Mouse (Mus musculus) midbrain, postnatal 0 days (tissue): Measurements from ENCODE around the gene Mns1. TPM values are rescaled to one million over a fixed set of nuclear protein-coding genes. Genes with fewer than 3 reads are reported as not detected.

ENCODE experiments used
- ATAC-seq: fragments of 200-750 bp; cut with Nextera tagmentation; 2 replicates; pipeline ENCODE4 v1.8.0; 2017; ENCODE audit warnings: moderate number of reproducible peaks, mild to moderate bottlenecking, moderate TSS enrichment, moderate library complexity; ENCODE audit not compliant: low FRiP score
- DNase-seq: peaks from one replicate; pipeline ENCODE4 v3.0.0-alpha.2; 2015; ENCODE audit warnings: low spot score
- H3K27ac ChIP-seq: fragments of 300-500 bp; sonication (generic); 2 replicates; pipeline ENCODE4 v1.5.1; 2014; ENCODE audit warnings: low read depth, mild to moderate bottlenecking, low read length, mixed read lengths
- H3K27me3 ChIP-seq: fragments of 300-500 bp; sonication (generic); 2 replicates; pipeline ENCODE4 v1.6.1; 2014; ENCODE audit warnings: low read length, control low read depth, mixed read lengths; ENCODE audit not compliant: insufficient read depth
- H3K36me3 ChIP-seq: fragments of 300-500 bp; sonication (generic); 2 replicates; pipeline ENCODE4 v1.6.1; 2014; ENCODE audit warnings: low read length, control low read depth, mixed read lengths; ENCODE audit not compliant: insufficient read depth
- H3K4me1 ChIP-seq: fragments of 300-500 bp; sonication (generic); 2 replicates; pipeline ENCODE4 v1.6.1; 2014; ENCODE audit warnings: mild to moderate bottlenecking, control low read depth, antibody characterized with exemption, low read length, mixed read lengths; ENCODE audit not compliant: insufficient read depth
- H3K4me2 ChIP-seq: fragments of 300-500 bp; sonication (generic); 2 replicates; pipeline ENCODE4 v1.6.1; 2014; ENCODE audit warnings: low read depth, mild to moderate bottlenecking, low read length, mixed read lengths; ENCODE audit not compliant: poor library complexity, severe bottlenecking
- H3K4me3 ChIP-seq: fragments of 300-500 bp; sonication (generic); 2 replicates; pipeline ENCODE4 v1.5.1; 2014; ENCODE audit warnings: low read depth, mild to moderate bottlenecking, low read length, moderate library complexity
- H3K9ac ChIP-seq: fragments of 300-500 bp; sonication (generic); replicated peaks from 2 replicates; pipeline ENCODE4 v1.6.1; 2014; ENCODE audit warnings: mild to moderate bottlenecking, low read length, moderate library complexity, mixed read lengths; ENCODE audit not compliant: poor library complexity, severe bottlenecking
- H3K9me3 ChIP-seq: fragments of 300-500 bp; sonication (generic); 2 replicates; pipeline ENCODE4 v1.6.1; 2016; ENCODE audit warnings: low read length, control low read depth
- CTCF ChIP-seq: IDR thresholded peaks from 2 replicates; pipeline ENCODE4 v1.5.1; 2016; ENCODE audit warnings: antibody characterized with exemption, mild to moderate bottlenecking
- WGBS: fragments of 180-500 bp; shearing (Covaris S2); extraction: QIAGEN DNeasy Blood & Tissue Kit; methylation state at CpG from one replicate; pipeline ENCODE4 v1.1.7; 2014; 5-methylcytosine and 5-hydroxymethylcytosine counted together
- polyA plus RNA-seq: library from polyadenylated mRNA; unstranded; fragments of >200 nt; fragmentation: Nextera tagmentation; extraction: Ambion mirVana; gene quantifications from 2 replicates; pipeline ENCODE4 v1.2.1, GENCODE M21; 2015
- total RNA-seq: library from RNA; depleted of rRNA; stranded (reverse); fragments of >200 nt; gene quantifications from 2 replicates; pipeline ENCODE4 v1.2.3, GENCODE M21; 2014

Gene Mns1
- total and polyA plus RNA-seq, 2 experiments from 2014 or later, result 3.1 TPM

- ATAC-seq, result no peak
- H3K36me3 ChIP-seq, result no peaks in the 10 kb centered on the region
- H3K27me3 ChIP-seq, result no peaks in the 10 kb centered on the region
- no peak overlapping the region for H3K27ac ChIP-seq
- no peak overlapping the region for H3K9ac ChIP-seq
- no peak for TF ChIP-seq CTCF
- H3K4me3 ChIP-seq, result no peak overlapping the region
- no peaks in the 10 kb centered on the region for H3K4me1 ChIP-seq
- 56% methylated on average over 9 of the region's 9 CpGs for WGBS
- H3K9me3 ChIP-seq, result no peaks in the 10 kb centered on the region
- no peak overlapping the region for H3K4me2 ChIP-seq
- peak; percentile 62 for DNase-seq
These were observed 2.9 kb upstream of the Mns1 start for GRCm38 (mm10) chr9:72434876-72435275.

GRCm38 (mm10) chr9:72438749-72439148 lies 938 bp downstream of the Mns1 start:
- no peak for TF ChIP-seq CTCF
- Histone ChIP-seq H3K4me1 (no peaks in the 10 kb centered on the region), H3K27ac (no peak overlapping the region), H3K4me3 (peak overlapping the region; percentile 52), H3K27me3 (no peaks in the 10 kb centered on the region), H3K9me3 (no peaks in the 10 kb centered on the region), H3K9ac (peak overlapping the region; percentile 47), H3K4me2 (peak overlapping the region; percentile 88), H3K36me3 (no peaks in the 10 kb centered on the region)
- DNase-seq, result no peak
- 2% methylated on average over 9 of the region's 9 CpGs for WGBS
- no peak for ATAC-seq

GRCm38 (mm10) chr9:72440358-72440757 lies 2.5 kb downstream of the Mns1 start:
- no peaks in the 10 kb centered on the region for H3K9me3 ChIP-seq
- no peak overlapping the region for H3K9ac ChIP-seq
- H3K27ac ChIP-seq, result no peak overlapping the region
- WGBS, result 96% methylated on average over 4 of the region's 4 CpGs
- ATAC-seq, result no peak
- no peak overlapping the region for H3K4me2 ChIP-seq
- TF ChIP-seq CTCF, result no peak
- no peaks in the 10 kb centered on the region for H3K27me3 ChIP-seq
- H3K4me3 ChIP-seq, result no peak overlapping the region
- no peaks in the 10 kb centered on the region for H3K36me3 ChIP-seq
- DNase-seq, result no peak
- no peaks in the 10 kb centered on the region for H3K4me1 ChIP-seq

GRCm38 (mm10) chr9:72440948-72441926 lies 3.4 kb downstream of the Mns1 start:
- no peaks in the 10 kb centered on the region for H3K27me3 ChIP-seq
- H3K36me3 ChIP-seq, result no peaks in the 10 kb centered on the region
- H3K9ac ChIP-seq, result no peak overlapping the region
- no peak overlapping the region for H3K27ac ChIP-seq
- H3K4me3 ChIP-seq, result no peak overlapping the region
- no peak overlapping the region for H3K4me2 ChIP-seq
- no peak for DNase-seq
- ATAC-seq, result no peak
- WGBS, result 78% methylated on average over 8 of the region's 8 CpGs
- H3K9me3 ChIP-seq, result no peaks in the 10 kb centered on the region
- no peak for TF ChIP-seq CTCF
- H3K4me1 ChIP-seq, result no peaks in the 10 kb centered on the region

- TF ChIP-seq CTCF, result no peak
- DNase-seq, result no peak
These were observed 4.3 kb downstream of the Mns1 start for GRCm38 (mm10) chr9:72441927-72442715.

More at GRCm38 (mm10) chr9:72441927-72442715, 4.3 kb downstream of the Mns1 start:
- Histone ChIP-seq H3K4me3 (no peak overlapping the region), H3K9me3 (no peaks in the 10 kb centered on the region), H3K36me3 (no peaks in the 10 kb centered on the region), H3K27me3 (no peaks in the 10 kb centered on the region), H3K4me1 (no peaks in the 10 kb centered on the region), H3K27ac (no peak overlapping the region), H3K9ac (no peak overlapping the region), H3K4me2 (no peak overlapping the region)
- no peak for ATAC-seq
- WGBS, result 95% methylated on average over 10 of the region's 10 CpGs
